Comparison of ENCODE assay signal across 2 mouse cellular contexts in the genomic region with DNA sequence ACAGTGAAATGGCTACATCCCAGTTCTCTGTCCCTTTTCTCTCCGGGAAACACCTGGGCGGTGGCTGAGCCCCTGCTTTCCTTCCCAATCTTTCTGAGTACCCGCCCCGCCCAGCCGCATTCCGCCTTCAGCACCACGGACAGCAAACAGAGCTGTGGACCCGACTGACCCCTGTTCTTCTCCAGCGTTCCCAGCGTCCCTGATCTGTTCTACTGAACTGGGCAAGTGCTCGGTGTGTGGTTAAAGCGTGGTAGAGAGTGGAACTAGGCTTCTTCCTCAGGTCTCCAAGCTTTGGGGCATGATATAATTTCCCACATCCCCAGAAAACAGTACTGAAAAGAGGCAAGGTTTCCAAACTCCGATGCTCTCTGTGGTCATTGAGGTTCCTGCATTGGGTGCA.
TF ChIP-seq lines count a peak whose summit lies in the region.

No protein-coding gene starts in this region.

TF ChIP-seq in MEL, 35 proteins besides CTCF, POLR2A, EP300 and RAD21:
- TF ChIP-seq SIN3A (IDR thresholded peaks at IDR 0.05; ENCODE audit: low read length) (peak; percentile 100), JUND (IDR thresholded peaks at IDR 0.05; ENCODE audit: low read depth, low read length) (no peak), ZC3H11A (IDR thresholded peaks at IDR 0.05; ENCODE audit: low read depth, low read length) (no peak), RCOR1 (IDR thresholded peaks at IDR 0.05; ENCODE audit: low read depth, low read length) (no peak), MXI1 (IDR thresholded peaks at IDR 0.05; ENCODE audit: low read depth, low read length) (peak; percentile 97), USF2 (IDR thresholded peaks at IDR 0.05; ENCODE audit: borderline replicate concordance in 1 of 2, insufficient read depth in 1 of 2, low read depth in 1 of 2, low read length in 2 of 2) (no peak), ELF1 (IDR thresholded peaks at IDR 0.05; ENCODE audit: low read depth, low read length) (no peak), GATA1 (IDR thresholded peaks at IDR 0.05; ENCODE audit: low read depth, low read length) (no peak), CHD2 (IDR thresholded peaks at IDR 0.05; ENCODE audit: low read length) (no peak), E2F4 (IDR thresholded peaks at IDR 0.05; ENCODE audit: borderline replicate concordance, low read depth, low read length) (no peak), CHD1 (IDR thresholded peaks at IDR 0.05; ENCODE audit: low read depth, low read length) (no peak), MAZ (IDR thresholded peaks at IDR 0.05; ENCODE audit: low read depth, low read length) (0 out of 2 replicates have a peak, but pooled peaks have one; percentile 34), MEF2A (IDR thresholded peaks at IDR 0.05; ENCODE audit: extremely low read depth, insufficient replicate concordance, low read depth, low read length, poor library complexity, severe bottlenecking) (no peak), ZNF384 (IDR thresholded peaks at IDR 0.05; ENCODE audit: low read depth, low read length) (no peak), BHLHE40 (IDR thresholded peaks at IDR 0.05; ENCODE audit: borderline replicate concordance, low read depth, low read length) (no peak), MAX (IDR thresholded peaks at IDR 0.05; ENCODE audit: low read length) (no peak), MYC (IDR thresholded peaks at IDR 0.05; ENCODE audit: low read depth, low read length) (no peak), TBP (IDR thresholded peaks at IDR 0.05; ENCODE audit: low read depth, low read length) (no peak), TCF12 (IDR thresholded peaks at IDR 0.05; ENCODE audit: low read depth, low read length) (no peak), KAT2A (conservative IDR thresholded peaks at IDR 0.05; ENCODE audit: low read depth, low read length) (no peak), NELFE (IDR thresholded peaks at IDR 0.05; ENCODE audit: low read depth, low read length) (no peak), ZMIZ1 (IDR thresholded peaks at IDR 0.05; ENCODE audit: low read depth, low read length) (no peak)

TF ChIP-seq in myocyte, 11 proteins besides CTCF, POLR2A, EP300 and RAD21:
- TF ChIP-seq REST (IDR thresholded peaks at IDR 0.05; ENCODE audit: insufficient read depth, insufficient read length) (peak; percentile 94), MYOG (IDR thresholded peaks at IDR 0.05; ENCODE audit: control insufficient read depth in 1 of 3, insufficient read depth in 1 of 3, insufficient read length in 2 of 3, low read depth in 2 of 3) (no peak)
